Mouse (Mus musculus) limb, embryonic 14.5 days (tissue): ENCODE measurements around the gene Cryab. TPM values are rescaled to one million over a fixed set of nuclear protein-coding genes. Genes with fewer than 3 reads are reported as not detected.

ENCODE experiments used
- ATAC-seq: fragments of 200-750 bp; cut with Nextera tagmentation; 2 replicates; pipeline ENCODE4 v1.8.0; 2017; ENCODE audit warnings: low read depth, moderate number of reproducible peaks, moderate TSS enrichment; ENCODE audit not compliant: low FRiP score
- DNase-seq: peaks from one replicate; pipeline ENCODE4 v3.0.0-alpha.2; 2015; ENCODE audit warnings: low spot score
- H3K27ac ChIP-seq: fragments of 300-500 bp; sonication (generic); replicated peaks from 2 replicates; pipeline ENCODE4 v1.5.1; 2014; ENCODE audit warnings: low read depth, mild to moderate bottlenecking, low read length, moderate library complexity, mixed read lengths
- H3K27me3 ChIP-seq: fragments of 300-500 bp; sonication (generic); 2 replicates; pipeline ENCODE4 v1.6.1; 2014; ENCODE audit warnings: low read length, mixed read lengths; ENCODE audit not compliant: control insufficient read depth, insufficient read depth
- H3K36me3 ChIP-seq: fragments of 300-500 bp; sonication (generic); 2 replicates; pipeline ENCODE4 v1.6.1; 2014; ENCODE audit warnings: mild to moderate bottlenecking, low read length, moderate library complexity, mixed read lengths; ENCODE audit not compliant: control insufficient read depth, insufficient read depth
- H3K4me1 ChIP-seq: fragments of 300-500 bp; sonication (generic); 2 replicates; pipeline ENCODE4 v1.6.1; 2014; ENCODE audit warnings: antibody characterized with exemption, low read length, mixed read lengths; ENCODE audit not compliant: control insufficient read depth, insufficient read depth
- H3K4me2 ChIP-seq: fragments of 300-500 bp; sonication (generic); replicated peaks from 2 replicates; pipeline ENCODE4 v1.6.1; 2014; ENCODE audit warnings: low read depth, mild to moderate bottlenecking, low read length, moderate library complexity; ENCODE audit not compliant: severe bottlenecking
- H3K4me3 ChIP-seq: fragments of 300-500 bp; sonication (generic); replicated peaks from 2 replicates; pipeline ENCODE4 v1.5.1; 2014; ENCODE audit warnings: low read length
- H3K9ac ChIP-seq: fragments of 300-500 bp; sonication (generic); 2 replicates; pipeline ENCODE4 v1.6.1; 2014; ENCODE audit warnings: mild to moderate bottlenecking, low read depth, low read length, moderate library complexity; ENCODE audit not compliant: severe bottlenecking
- H3K9me3 ChIP-seq: fragments of 300-500 bp; sonication (generic); 2 replicates; pipeline ENCODE4 v1.6.1; 2016; ENCODE audit warnings: low read length; ENCODE audit not compliant: control insufficient read depth
- POLR2A ChIP-seq: fragments of 200-500 bp; IDR thresholded peaks from 2 replicates; pipeline ENCODE4 v1.8.0; 2012; ENCODE audit warnings: inconsistent platforms, mild to moderate bottlenecking, moderate library complexity, borderline replicate concordance; ENCODE audit not compliant: insufficient read depth, insufficient read length; ENCODE audit errors: extremely low read depth
- WGBS: fragments of 180-500 bp; shearing (Covaris S2); extraction: QIAGEN DNeasy Blood & Tissue Kit; methylation state at CpG from one replicate; pipeline ENCODE4 v1.1.7; 2014; 5-methylcytosine and 5-hydroxymethylcytosine counted together
- polyA plus RNA-seq, 2 experiments: library from polyadenylated mRNA; depleted of rRNA in 1 of 2; stranded (reverse) in 1 of 2; unstranded in 1 of 2; fragments of >200 nt; fragmentation: Nextera tagmentation in 1 of 2; extraction: Ambion mirVana in 1 of 2; gene quantifications; 2 replicates each; pipeline versions ENCODE4 v1.2.1 to v1.2.3; 2012 to 2014

The Cryab gene
- polyA plus RNA-seq, 2 experiments = 80.7 to 117 TPM

DNA sequence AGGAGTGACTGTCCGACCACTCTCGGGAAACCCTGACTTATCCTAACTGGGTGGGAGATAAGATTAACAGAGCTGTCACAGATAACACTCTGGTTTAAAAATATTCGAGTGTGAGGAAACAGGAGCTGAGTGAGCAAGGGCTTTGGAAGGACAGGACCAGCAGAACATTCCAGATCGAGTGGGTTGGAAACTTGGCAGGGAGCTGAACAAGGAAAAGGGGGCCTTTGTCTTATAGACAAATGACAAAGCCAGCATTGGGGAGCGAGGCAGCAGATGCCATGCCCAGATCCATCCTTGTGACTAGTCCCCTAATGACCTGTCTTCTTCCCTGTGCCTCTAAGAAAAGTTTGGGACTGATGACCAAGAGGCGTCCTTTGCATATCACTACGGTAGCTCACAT lies 2.8 kb downstream of the Cryab start:
- no peaks in the 10 kb centered on the region for H3K9me3 ChIP-seq
- H3K4me3 ChIP-seq = no peak overlapping the region
- TF ChIP-seq POLR2A = no peak
- WGBS = 83% methylated on average over 7 of the region's 7 CpGs
- H3K27me3 ChIP-seq = no peaks in the 10 kb centered on the region
- DNase-seq = no peak
- H3K27ac ChIP-seq = no peak overlapping the region
- H3K36me3 ChIP-seq = no peaks in the 10 kb centered on the region
- H3K4me2 ChIP-seq = no peak overlapping the region
- ATAC-seq = no peak
- H3K4me1 ChIP-seq = peaks cover 10% of the 10 kb centered on the region
- H3K9ac ChIP-seq = no peak overlapping the region

DNA sequence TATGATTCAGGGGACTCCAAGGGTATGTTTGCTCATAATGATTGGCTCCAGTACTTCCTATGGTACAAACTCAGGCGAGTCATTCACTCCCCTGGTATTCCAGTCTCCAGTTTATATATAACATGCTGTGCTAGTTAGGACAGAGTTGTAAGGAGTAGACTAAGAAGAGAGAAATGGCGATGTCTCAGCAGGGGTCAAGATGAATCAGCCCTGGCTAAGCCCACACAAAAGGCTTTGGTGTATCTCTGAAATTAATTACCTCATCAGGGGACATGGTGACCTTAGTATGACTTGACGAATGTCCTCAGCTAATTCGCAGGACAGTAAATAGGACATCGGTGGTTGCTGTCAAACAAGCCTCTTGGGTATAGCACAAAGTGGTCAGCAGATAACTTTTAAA lies 5.6 kb downstream of the Cryab start:
- DNase-seq (no peak), ATAC-seq (no peak)
- no peaks in the 10 kb centered on the region for H3K27me3 ChIP-seq
- no peak overlapping the region for H3K4me3 ChIP-seq
- H3K4me1 ChIP-seq = peaks cover 8% of the 10 kb centered on the region
- no peaks in the 10 kb centered on the region for H3K9me3 ChIP-seq
- no peaks in the 10 kb centered on the region for H3K36me3 ChIP-seq
- H3K4me2 ChIP-seq = no peak overlapping the region
- no peak overlapping the region for H3K9ac ChIP-seq
- H3K27ac ChIP-seq = no peak overlapping the region
- TF ChIP-seq POLR2A = no peak
- WGBS = 47% methylated on average over 5 of the region's 5 CpGs

DNA sequence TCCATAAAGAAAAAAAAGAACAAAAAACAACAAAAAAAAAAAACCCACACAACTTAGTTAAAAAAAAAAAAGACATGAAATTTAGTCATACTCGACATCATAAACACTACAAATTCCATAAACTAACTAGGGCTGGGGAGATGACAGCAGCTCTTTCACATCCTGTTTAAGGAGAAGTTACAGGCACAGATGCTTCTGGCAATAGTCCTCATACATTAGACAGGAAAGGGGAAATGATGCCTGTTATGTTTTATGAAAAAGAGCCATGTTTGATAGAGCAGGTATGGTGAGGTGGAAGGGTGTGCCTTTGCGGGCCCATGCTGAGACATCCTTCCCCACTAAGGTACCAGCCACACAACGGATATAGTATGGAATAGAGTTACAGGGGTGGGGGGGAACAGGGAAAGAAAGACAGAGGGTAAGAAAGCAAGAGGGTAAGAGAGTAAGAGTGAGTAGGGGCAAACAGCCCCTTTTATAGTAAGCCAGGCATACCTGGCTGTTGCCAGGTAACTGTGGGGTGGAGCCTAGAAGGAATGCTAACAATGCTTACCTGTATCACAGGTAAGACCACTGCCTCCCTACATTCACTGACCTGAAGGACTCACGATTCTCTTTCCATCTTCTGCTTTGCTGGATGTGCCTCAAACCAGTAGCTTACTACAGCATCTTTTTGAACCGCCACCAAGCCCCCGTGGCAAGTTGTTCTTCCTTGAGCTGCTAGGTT lies 10.6 kb downstream of the Cryab start:
- no peaks in the 10 kb centered on the region for H3K4me1 ChIP-seq
- no peak for ATAC-seq
- no peak overlapping the region for H3K9ac ChIP-seq
- no peaks in the 10 kb centered on the region for H3K27me3 ChIP-seq
- peaks cover 3% of the 10 kb centered on the region; the same call in 1 of the 2 replicates for H3K36me3 ChIP-seq
- no peak overlapping the region for H3K4me2 ChIP-seq
- H3K27ac ChIP-seq = no peak overlapping the region
- no peak for TF ChIP-seq POLR2A
- no peaks in the 10 kb centered on the region for H3K9me3 ChIP-seq
- no peak for DNase-seq
- no peak overlapping the region for H3K4me3 ChIP-seq
- WGBS = 66% methylated on average over 6 of the region's 6 CpGs

DNA sequence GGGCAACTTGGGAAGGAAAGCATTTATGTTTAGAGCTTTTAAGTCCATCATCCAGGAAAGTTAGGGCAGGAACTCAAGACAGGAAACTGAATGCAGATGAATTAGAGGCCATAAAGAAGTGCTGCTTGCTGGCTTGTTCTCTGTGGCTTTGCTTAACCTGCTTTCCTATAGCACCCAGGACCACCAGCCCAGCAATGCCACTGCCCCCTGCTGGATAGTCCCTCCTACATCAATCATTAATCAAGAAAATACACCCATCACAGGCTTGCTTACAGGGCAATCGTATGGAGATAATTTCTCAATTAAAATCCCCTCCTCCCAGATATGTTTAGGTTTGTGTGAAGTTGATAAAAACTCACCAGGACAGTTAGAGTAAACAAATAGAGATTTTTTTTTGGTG lies 12.2 kb downstream of the Cryab start:
- Histone ChIP-seq H3K27me3 (no peaks in the 10 kb centered on the region), H3K36me3 (peaks cover 3% of the 10 kb centered on the region; the same call in 1 of the 2 replicates), H3K9me3 (no peaks in the 10 kb centered on the region), H3K4me1 (peaks cover 5% of the 10 kb centered on the region; the same call in 1 of the 2 replicates), H3K4me3 (no peak overlapping the region), H3K27ac (no peak overlapping the region), H3K4me2 (no peak overlapping the region), H3K9ac (no peak overlapping the region)
- WGBS = 64% methylated on average over 1 of the region's 1 CpGs
- ATAC-seq = no peak
- peak; percentile 27 for DNase-seq
- no peak for TF ChIP-seq POLR2A

- Histone ChIP-seq H3K36me3 (peaks cover 11% of the 10 kb centered on the region), H3K27me3 (no peaks in the 10 kb centered on the region), H3K27ac (peak overlapping the region; percentile 83), H3K4me3 (peak overlapping the region; percentile 60), H3K9ac (peak overlapping the region; percentile 60), H3K4me2 (peak overlapping the region; percentile 68), H3K4me1 (peaks cover 13% of the 10 kb centered on the region; the same call in 1 of the 2 replicates), H3K9me3 (no peaks in the 10 kb centered on the region)
- no peak for TF ChIP-seq POLR2A
- peak; percentile 4; the same call in 1 of the 2 replicates for ATAC-seq
- 5% methylated on average over 17 of the region's 17 CpGs for WGBS
- DNase-seq = no peak
Observed at GRCm38 (mm10) chr9:50767531-50768106, 16.5 kb downstream of the Cryab start.
